ENCODE assay signal across 11 mouse cellular contexts in the genomic region with DNA sequence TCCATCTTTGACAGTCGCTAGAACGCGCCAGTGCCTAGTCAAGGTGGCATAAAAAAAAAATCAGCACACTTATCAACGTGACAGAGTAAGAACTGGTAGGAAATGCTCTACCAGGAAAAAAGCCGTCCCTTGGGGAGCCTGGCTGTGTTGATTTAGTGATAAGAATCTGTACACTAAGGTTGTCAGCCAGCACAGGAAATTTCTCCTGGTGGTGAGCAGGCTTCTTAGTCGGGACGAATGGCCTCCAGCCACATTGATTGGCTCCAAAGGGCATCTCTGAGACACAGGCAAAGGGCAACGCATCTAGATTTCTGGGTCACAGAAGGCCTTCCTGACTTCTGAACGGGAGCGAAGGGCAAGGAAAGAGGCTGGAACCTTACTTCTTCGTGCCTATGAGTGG. TPM values are rescaled to one million over a fixed set of nuclear protein-coding genes. Genes with fewer than 3 reads are reported as not detected.
DNase-seq lines count a peak whose midpoint lies in the region; ATAC-seq and TF ChIP-seq lines count a peak whose summit lies in the region.
"Had no signal": no experiment of that assay in that cellular context is flagged by ENCODE, and none has a peak within 500 bp of the region (broad histone marks: within the 10 kb centered on the region; RNA-seq: fewer than 3 reads in every experiment).

No protein-coding gene starts in this region.

- H3K4me2 ChIP-seq in lung, embryonic 14.5 days, result no peak overlapping the region
- no peak overlapping the region for H3K4me2 ChIP-seq in stomach, embryonic 15.5 days

- H3K27me3 ChIP-seq in lung, embryonic 14.5 days (ENCODE audit: insufficient read depth, low read length), result no peaks in the 10 kb centered on the region
- H3K27me3 ChIP-seq in stomach, embryonic 15.5 days (replicated peaks), result no peaks in the 10 kb centered on the region
- H3K27me3 ChIP-seq: Patski had no signal

- DNase-seq in frontal cortex, postnatal 36 days (ENCODE audit: low spot score in 2 of 2), result no peak
- DNase-seq in lung, embryonic 14.5 days, result peak; percentile 49
- no peak for DNase-seq in lung, postnatal 10 days
- DNase-seq in kidney, postnatal 14 days, result peak; percentile 58
- no peak for DNase-seq in left cerebral cortex, adult 11 months (ENCODE audit: low spot score)
- no peak for DNase-seq in cerebellum, adult 8-10 months
- DNase-seq: cerebellum, adult 18-20 months had no signal

- H3K9me3 ChIP-seq in lung, embryonic 14.5 days (ENCODE audit: low read depth, low read length), result no peaks in the 10 kb centered on the region
- no peaks in the 10 kb centered on the region for H3K9me3 ChIP-seq in stomach, embryonic 15.5 days

- TF ChIP-seq CTCF in lung, embryonic 14.5 days (IDR thresholded peaks at IDR 0.05; ENCODE audit: low read depth), result no peak

- H3K4me3 ChIP-seq in lung, embryonic 14.5 days (ENCODE audit: low read depth, low read length), result no peak overlapping the region
- H3K4me3 ChIP-seq in stomach, embryonic 15.5 days (replicated peaks), result no peak overlapping the region

- H3K27ac ChIP-seq in lung, embryonic 14.5 days (ENCODE audit: low read depth), result no peak overlapping the region
- H3K27ac ChIP-seq in stomach, embryonic 15.5 days, result no peak overlapping the region

- no peaks in the 10 kb centered on the region for H3K36me3 ChIP-seq in lung, embryonic 14.5 days (ENCODE audit: insufficient read depth)
- H3K36me3 ChIP-seq in stomach, embryonic 15.5 days, result no peaks in the 10 kb centered on the region

- no peak overlapping the region for H3K9ac ChIP-seq in lung, embryonic 14.5 days
- H3K9ac ChIP-seq in stomach, embryonic 15.5 days, result no peak overlapping the region

- no peaks in the 10 kb centered on the region for H3K4me1 ChIP-seq in lung, embryonic 14.5 days (ENCODE audit: insufficient read depth)
- no peaks in the 10 kb centered on the region for H3K4me1 ChIP-seq in stomach, embryonic 15.5 days

- peak; percentile 38; the same call in 1 of the 2 replicates for ATAC-seq in frontal cortex, adult (ENCODE audit: low TSS enrichment)
- no peak for ATAC-seq in lung, embryonic 14.5 days (ENCODE audit: insufficient read depth)
- 0 out of 2 replicates have a peak, but pooled peaks have one; percentile 43 for ATAC-seq in stomach, embryonic 15.5 days (ENCODE audit: insufficient read depth, low FRiP score, low read depth)
- ATAC-seq: CD4-positive, CD25-positive, alpha-beta regulatory T cell, adult 4 months; Patski had no signal

- WGBS in lung, embryonic 14.5 days, result 31% methylated on average over 11 of the region's 11 CpGs
- WGBS in stomach, embryonic 15.5 days, result 36% methylated on average over 11 of the region's 11 CpGs

RNA-seq across cellular contexts. Expression of a gene that starts 19.1 kb away (rescaled TPM):
- 24.0 and 24.6 TPM in 2 replicates for polyA plus RNA-seq in lung, embryonic 14.5 days (2014; fragmentation: Nextera tagmentation; extraction: Ambion mirVana)
- 19.3 and 21.6 TPM in 2 replicates for polyA plus RNA-seq in stomach, embryonic 15.5 days (2015; fragmentation: Nextera tagmentation; extraction: Ambion mirVana)

Comparison
In these comparisons a context has a peak if more than half of its experiments do, and no peak if none do; other contexts are left out.
1. DNase-seq: peak in lung, embryonic 14.5 days (single experiment) and kidney, postnatal 14 days (single experiment); none in frontal cortex, postnatal 36 days (0 of 2), lung, postnatal 10 days (single experiment), left cerebral cortex, adult 11 months (single experiment) and cerebellum, adult 8-10 months (single experiment).